Mouse (Mus musculus): ENCODE data around the gene Slc7a5.

- TF ChIP-seq POLR2A (IDR thresholded peaks at IDR 0.05; ENCODE audit: insufficient read depth, low read length) (no peak), CTCF (IDR thresholded peaks at IDR 0.05; ENCODE audit: low read depth, low read length) (no peak)
These were observed 37.3 kb downstream of the Slc7a5 start for GRCm38 (mm10) chr8:121870190-121870589.
